Mouse (Mus musculus) erythroid progenitor cell, adult 5-6 weeks (primary cell): ENCODE data around the gene Zranb2. TPM values are rescaled to one million over a fixed set of nuclear protein-coding genes. Genes with fewer than 3 reads are reported as not detected.

Experiments used
- ATAC-seq: replicated peaks from 2 replicates; pipeline ENCODE4 v1.8.0; 2016; ENCODE audit warnings: moderate number of reproducible peaks, mild to moderate bottlenecking, moderate TSS enrichment, inconsistent platforms; ENCODE audit not compliant: poor library complexity, low FRiP score, severe bottlenecking
- total RNA-seq, 2 experiments: library from RNA; stranded (forward) in 1 of 2; stranded (reverse) in 1 of 2; fragments of 150-400 nt in 1 of 2; fragments of 186-747, 209-891 nt in 1 of 2; gene quantifications; 2 replicates each; pipeline versions ENCODE4 v1.2.3 to v1.2.4; 2015 to 2017; ENCODE audit warnings: low replicate concordance in 2 of 2

The Zranb2 gene
- total RNA-seq, 2 experiments from 2014 or later, result 77.5 to 112 TPM

GRCm38 (mm10) chr3:157576862-157577261 is 42.9 kb downstream of the Zranb2 start:
- ATAC-seq, result no peak

GRCm38 (mm10) chr3:157578469-157579170 is 44.7 kb downstream of the Zranb2 start:
- ATAC-seq, result no peak

GRCm38 (mm10) chr3:157579376-157579775 is 45.4 kb downstream of the Zranb2 start:
- no peak for ATAC-seq

- peak; percentile 81 for ATAC-seq
Measured at GRCm38 (mm10) chr3:157580299-157580698, 46.3 kb downstream of the Zranb2 start.

- ATAC-seq, result no peak
Measured at GRCm38 (mm10) chr3:157581755-157582154, 47.8 kb downstream of the Zranb2 start.

GRCm38 (mm10) chr3:157582626-157583405 is 48.9 kb downstream of the Zranb2 start:
- ATAC-seq, result peak; percentile 63

- ATAC-seq, result no peak
Measured at GRCm38 (mm10) chr3:157597837-157598379, 63.9 kb downstream of the Zranb2 start.

Other genes with a start within 250 kb of the Zranb2 start
- gene Ptger3, start 32.7 kb downstream of the Zranb2 start, total RNA-seq (2015; ENCODE audit: low replicate concordance), result 0.84 and 6.1 TPM in 2 replicates
- gene Ptger3, start 32.7 kb downstream of the Zranb2 start, total RNA-seq (2017; ENCODE audit: low replicate concordance), result 2.1 and 3.0 TPM in 2 replicates